Mouse (Mus musculus): ENCODE data around the gene Ldha. TPM values are rescaled to one million over a fixed set of nuclear protein-coding genes. Genes with fewer than 3 reads are reported as not detected.

Ldha gene
- 740 and 1,417 TPM in 2 replicates for polyA plus RNA-seq (2012; rRNA removed; ENCODE audit: low replicate concordance)

DNA sequence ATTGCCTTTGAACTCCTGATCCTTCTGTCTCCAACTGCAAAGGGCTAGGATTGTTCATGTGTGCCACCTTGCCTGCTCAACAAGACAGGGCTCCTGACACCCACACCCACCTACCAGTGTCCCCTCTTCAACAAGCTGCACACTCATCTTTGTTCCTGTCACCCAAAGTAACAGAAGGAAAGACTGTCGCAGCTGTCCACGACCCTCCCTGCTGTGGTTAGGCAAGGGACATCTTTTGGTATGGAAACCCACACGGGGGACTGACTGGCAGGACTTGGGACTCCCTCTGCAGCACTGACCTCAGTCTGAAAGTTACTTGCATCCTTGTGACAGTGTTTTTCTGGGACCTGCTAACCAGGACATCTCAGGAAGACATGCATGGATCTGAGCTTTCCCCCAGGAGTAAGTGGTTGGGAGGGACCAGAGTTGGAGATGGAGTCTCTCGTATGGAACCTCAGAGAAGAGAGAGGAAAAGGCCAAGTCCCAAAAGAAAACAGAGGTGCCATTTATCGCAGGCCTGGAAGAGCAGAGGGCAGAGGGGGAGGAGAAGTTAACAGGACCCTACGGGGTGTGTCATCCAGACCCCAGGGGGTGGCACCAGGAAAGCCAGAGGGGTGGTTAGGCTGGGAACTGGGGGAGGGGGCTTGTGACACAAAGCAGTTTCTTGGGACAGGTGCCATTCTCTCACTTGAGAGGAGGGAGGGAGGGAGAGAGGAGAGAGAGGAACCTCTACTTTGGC, at the start of gene Ldha:
Gene Ldha (plus strand): TSS at position 689 of the 739 bp plus-strand sequence.

DNA sequence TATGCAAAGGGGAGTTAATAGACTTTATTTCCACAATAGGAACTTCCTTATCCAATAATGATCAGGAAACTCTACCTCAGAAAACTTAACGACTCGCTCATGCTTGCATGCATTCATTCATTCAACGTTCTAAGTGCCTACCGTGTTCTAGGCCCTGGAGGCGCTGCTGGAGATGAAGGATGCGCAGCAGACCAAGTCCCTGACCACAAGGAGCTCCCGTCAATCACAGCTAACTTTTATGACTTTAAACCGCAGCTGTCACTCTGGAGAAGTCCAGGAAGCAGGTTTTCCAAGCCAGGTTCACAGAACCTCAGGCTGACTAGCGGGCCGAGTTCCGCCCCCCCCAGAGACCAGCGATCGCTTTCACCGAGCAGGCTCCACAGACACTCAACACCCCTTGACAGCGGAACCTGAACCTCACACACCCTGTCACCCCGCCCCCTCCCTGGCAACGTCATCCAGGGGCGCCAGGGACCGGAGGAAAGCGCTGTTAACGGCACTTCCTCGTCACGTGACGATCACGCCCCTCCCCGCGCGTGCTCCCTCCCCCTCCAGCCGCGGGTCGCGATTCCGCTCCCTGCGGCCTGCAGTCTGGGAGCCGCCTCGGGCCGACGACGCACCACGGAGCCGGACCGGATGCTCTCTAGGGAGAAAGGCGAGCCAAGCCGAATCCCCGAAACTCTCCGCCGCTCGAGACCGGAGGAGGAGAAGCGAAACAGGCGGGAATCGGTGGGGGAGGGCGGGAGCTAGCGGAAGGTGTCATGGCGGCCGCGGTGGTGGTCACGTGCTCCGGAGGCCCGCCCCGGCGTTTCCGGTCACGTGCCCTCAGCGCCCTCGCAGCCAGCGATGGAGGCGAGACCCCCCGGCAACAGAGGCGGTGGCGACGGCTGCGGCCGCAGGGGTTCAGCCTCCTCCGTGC, 45.7 kb upstream of the Ldha start, which contains the start of the genes Hps5 and Gtf2h1:
Gene Hps5 (minus strand): TSS at position 778 of the 919 bp plus-strand sequence.
Gene Gtf2h1 (plus strand): TSS at position 817 of the 919 bp plus-strand sequence.

DNA sequence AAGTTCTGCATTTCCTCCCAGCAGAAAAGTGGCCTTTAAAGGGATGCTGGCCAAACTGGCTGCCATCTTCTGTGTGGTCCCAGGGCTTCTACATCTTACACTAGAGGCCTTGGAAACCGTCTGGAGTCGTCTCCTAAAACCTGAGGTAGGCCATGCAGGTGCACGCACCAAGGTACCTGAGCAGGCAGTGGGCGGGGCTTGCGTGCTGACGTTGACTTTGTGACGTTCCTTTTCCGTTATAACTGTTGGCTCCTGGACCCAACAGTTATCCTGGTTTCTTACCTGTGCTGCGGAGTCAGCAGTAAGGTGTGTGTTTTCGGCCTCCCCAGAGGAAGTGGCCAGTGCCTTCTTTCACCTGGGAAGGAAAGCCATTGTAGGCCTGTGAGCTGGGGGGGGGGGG, 19.7 kb downstream of the Ldha start, which contains the start of gene Ldhc:
Gene Ldhc (plus strand): TSS at position 208 of the 400 bp plus-strand sequence.

Other genes starting within 250 kb of the Ldha start
- gene Sergef, start 201.7 kb upstream of the Ldha start, polyA plus RNA-seq (2012; rRNA removed; ENCODE audit: low replicate concordance) = 5.3 and 5.6 TPM in 2 replicates
- 2.4 and 2.9 TPM in 2 replicates for gene Tph1, start 168.9 kb upstream of the Ldha start, polyA plus RNA-seq (2012; rRNA removed; ENCODE audit: low replicate concordance)
- gene Saal1, start 130.8 kb upstream of the Ldha start, polyA plus RNA-seq (2012; rRNA removed; ENCODE audit: low replicate concordance) = 1.7 and 2.8 TPM in 2 replicates
- 0.21 and 0.30 TPM in 2 replicates for gene Saa3, start 125.8 kb upstream of the Ldha start, polyA plus RNA-seq (2012; rRNA removed; ENCODE audit: low replicate concordance)
- 0.07 TPM in 1 of 2 replicates, not detected in the other for gene Saa4, start 108.9 kb upstream of the Ldha start, polyA plus RNA-seq (2012; rRNA removed; ENCODE audit: low replicate concordance)
- gene Saa1, start 98.5 kb upstream of the Ldha start, polyA plus RNA-seq (2012; rRNA removed; ENCODE audit: low replicate concordance) = 0.21 TPM in 1 of 2 replicates, not detected in the other
- not detected in 2 replicates for gene Saa2, start 89.7 kb upstream of the Ldha start, polyA plus RNA-seq (2012; rRNA removed; ENCODE audit: low replicate concordance)
- 15.4 and 20.0 TPM in 2 replicates for gene Hps5, start 45.4 kb upstream of the Ldha start, polyA plus RNA-seq (2012; rRNA removed; ENCODE audit: low replicate concordance)
- gene Gtf2h1, start 45.4 kb upstream of the Ldha start, polyA plus RNA-seq (2012; rRNA removed; ENCODE audit: low replicate concordance) = 2.2 and 4.8 TPM in 2 replicates
- gene Ldhc, start 19.7 kb downstream of the Ldha start, polyA plus RNA-seq (2012; rRNA removed; ENCODE audit: low replicate concordance) = not detected in 2 replicates
- gene Tsg101, start 78.5 kb downstream of the Ldha start, polyA plus RNA-seq (2012; rRNA removed; ENCODE audit: low replicate concordance) = 100 and 104 TPM in 2 replicates
- gene Uevld, start 117.1 kb downstream of the Ldha start, polyA plus RNA-seq (2012; rRNA removed; ENCODE audit: low replicate concordance) = 0.74 and 0.77 TPM in 2 replicates
- gene Gm9999, start 142.1 kb downstream of the Ldha start, polyA plus RNA-seq (2012; rRNA removed; ENCODE audit: low replicate concordance) = not detected in 2 replicates
- 2.0 and 2.1 TPM in 2 replicates for gene Spty2d1, start 166.9 kb downstream of the Ldha start, polyA plus RNA-seq (2012; rRNA removed; ENCODE audit: low replicate concordance)
- 36.9 and 378 TPM in 2 replicates for gene Tmem86a, start 209.1 kb downstream of the Ldha start, polyA plus RNA-seq (2012; rRNA removed; ENCODE audit: low replicate concordance)

Measured in duodenum, adult 2 months (tissue).